Comparison of ENCODE assay signal across 13 mouse cellular contexts in the genomic region with DNA sequence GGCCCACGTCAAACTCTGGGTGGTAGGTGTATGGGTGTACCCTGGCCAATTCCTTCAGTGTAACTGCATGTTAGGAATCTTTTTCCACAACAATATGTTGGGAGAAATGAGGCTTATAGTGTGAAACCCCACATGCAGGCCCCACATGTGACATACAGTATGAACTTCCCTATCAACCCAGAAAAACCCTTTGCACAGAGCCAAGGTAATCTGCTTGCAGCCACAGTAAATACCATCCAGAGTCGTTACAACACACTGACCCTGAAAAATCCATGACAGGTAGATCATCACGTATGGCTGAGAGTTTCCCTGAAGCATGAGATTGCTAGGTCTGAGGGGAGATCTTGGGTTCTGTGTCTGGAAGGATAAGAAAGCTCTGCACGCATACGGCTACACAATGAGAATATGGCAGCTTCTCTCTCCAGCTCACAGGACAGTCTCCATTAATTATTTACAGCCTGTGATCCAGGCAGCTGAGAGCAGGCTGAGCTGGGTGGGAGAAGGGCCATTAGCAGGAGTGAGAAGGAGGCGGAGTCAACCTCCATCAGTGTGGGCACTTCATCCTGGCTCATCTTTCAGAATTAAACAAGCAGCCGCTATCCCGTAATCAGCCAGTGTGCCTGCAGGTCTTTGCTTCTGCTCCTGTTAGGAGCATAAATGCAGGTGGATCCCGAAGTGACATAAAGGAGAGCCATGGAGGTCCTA. TPM values are rescaled to one million over a fixed set of nuclear protein-coding genes. Genes with fewer than 3 reads are reported as not detected.
DNase-seq lines count a peak whose midpoint lies in the region; ATAC-seq and TF ChIP-seq lines count a peak whose summit lies in the region.
"Had no signal": no experiment of that assay in that cellular context is flagged by ENCODE, and none has a peak within 500 bp of the region (broad histone marks: within the 10 kb centered on the region; RNA-seq: fewer than 3 reads in every experiment).

No protein-coding gene starts in this region.

- TF ChIP-seq EP300 in liver, postnatal 0 days (IDR thresholded peaks at IDR 0.05; ENCODE audit: low read depth), result no peak

- no peak overlapping the region for H3K4me2 ChIP-seq in midbrain, embryonic 11.5 days
- H3K4me2 ChIP-seq in liver, postnatal 0 days (ENCODE audit: low read depth, low read length), result no peak overlapping the region; the same call in 1 of the 2 replicates
- H3K4me2 ChIP-seq: heart, embryonic 15.5 days; lung, embryonic 15.5 days had no signal

- WGBS in midbrain, embryonic 11.5 days, result 60% methylated on average over 9 of the region's 9 CpGs
- WGBS in midbrain, embryonic 10.5 days, result 60% methylated on average over 9 of the region's 9 CpGs
- 64% methylated on average over 9 of the region's 9 CpGs for WGBS in liver, postnatal 0 days (ENCODE audit: insufficient replicate concordance)

- H3K9ac ChIP-seq in midbrain, embryonic 11.5 days (ENCODE audit: low read length), result no peak overlapping the region
- no peak overlapping the region for H3K9ac ChIP-seq in liver, postnatal 0 days (replicated peaks)
- H3K9ac ChIP-seq: heart, embryonic 15.5 days; lung, embryonic 15.5 days had no signal

- no peaks in the 10 kb centered on the region for H3K36me3 ChIP-seq in midbrain, embryonic 11.5 days (ENCODE audit: control insufficient read depth, insufficient read depth, low read length)
- no peaks in the 10 kb centered on the region for H3K36me3 ChIP-seq in midbrain, embryonic 10.5 days
- H3K36me3 ChIP-seq in liver, postnatal 0 days (replicated peaks; ENCODE audit: insufficient read depth, low read length), result no peaks in the 10 kb centered on the region
- H3K36me3 ChIP-seq: heart, embryonic 15.5 days; lung, embryonic 15.5 days had no signal

- TF ChIP-seq CTCF in liver, postnatal 0 days (IDR thresholded peaks at IDR 0.05; ENCODE audit: low read depth), result no peak

- no peaks in the 10 kb centered on the region for H3K4me1 ChIP-seq in midbrain, embryonic 11.5 days (ENCODE audit: control insufficient read depth, insufficient read depth, low read length)
- peaks cover 7% of the 10 kb centered on the region for H3K4me1 ChIP-seq in midbrain, embryonic 10.5 days
- peaks cover 6% of the 10 kb centered on the region; the same call in 1 of the 2 replicates for H3K4me1 ChIP-seq in liver, postnatal 0 days (ENCODE audit: insufficient read depth)
- H3K4me1 ChIP-seq: heart, embryonic 15.5 days had no signal

- H3K4me3 ChIP-seq in midbrain, embryonic 11.5 days (ENCODE audit: low read depth, low read length), result no peak overlapping the region
- no peak overlapping the region for H3K4me3 ChIP-seq in midbrain, embryonic 10.5 days
- H3K4me3 ChIP-seq in liver, postnatal 0 days (ENCODE audit: low read depth, low read length), result no peak overlapping the region
- H3K4me3 ChIP-seq: heart, embryonic 15.5 days; lung, embryonic 15.5 days had no signal

- DNase-seq in cerebellum, postnatal 10 days, result peak; percentile 47 to 62
- no peak for DNase-seq in cerebellum, adult 18-20 months
- DNase-seq in midbrain, embryonic 11.5 days (ENCODE audit: low spot score, missing footprints), result peak; percentile 82
- DNase-seq in midbrain, embryonic 10.5 days (ENCODE audit: low spot score), result no peak
- DNase-seq in liver, postnatal 0 days, result no peak
- no peak for DNase-seq in natural killer cell, adult 2 months (ENCODE audit: low spot score in 2 of 2)
- DNase-seq in cerebellum, postnatal 25 days, result no peak
- DNase-seq in thymus, postnatal 36 days, result no peak
- DNase-seq: cerebellum, adult 9-10 months; layer of hippocampus, postnatal 36 days; spleen, adult 18-20 months had no signal

- H3K27me3 ChIP-seq in midbrain, embryonic 11.5 days (ENCODE audit: control insufficient read depth, insufficient read depth, low read length), result no peaks in the 10 kb centered on the region
- no peaks in the 10 kb centered on the region for H3K27me3 ChIP-seq in midbrain, embryonic 10.5 days (ENCODE audit: low read depth, poor library complexity, severe bottlenecking)
- H3K27me3 ChIP-seq in liver, postnatal 0 days (ENCODE audit: insufficient read depth, low read length), result no peaks in the 10 kb centered on the region
- H3K27me3 ChIP-seq: heart, embryonic 15.5 days; lung, embryonic 15.5 days had no signal

- H3K9me3 ChIP-seq in midbrain, embryonic 11.5 days (ENCODE audit: control insufficient read depth, low read length), result no peaks in the 10 kb centered on the region
- no peaks in the 10 kb centered on the region for H3K9me3 ChIP-seq in midbrain, embryonic 10.5 days (replicated peaks)
- no peaks in the 10 kb centered on the region for H3K9me3 ChIP-seq in liver, postnatal 0 days (ENCODE audit: low read length)
- H3K9me3 ChIP-seq: heart, embryonic 15.5 days; lung, embryonic 15.5 days had no signal

- H3K27ac ChIP-seq in midbrain, embryonic 11.5 days (ENCODE audit: low read depth, low read length), result no peak overlapping the region
- no peak overlapping the region for H3K27ac ChIP-seq in midbrain, embryonic 10.5 days (replicated peaks)
- H3K27ac ChIP-seq in liver, postnatal 0 days (ENCODE audit: low read depth), result no peak overlapping the region
- H3K27ac ChIP-seq: heart, embryonic 15.5 days; lung, embryonic 15.5 days had no signal

- ATAC-seq in midbrain, embryonic 11.5 days (ENCODE audit: low FRiP score), result peak; percentile 48; the same call in 1 of the 2 replicates
- ATAC-seq in liver, postnatal 0 days, result peak; percentile 66

RNA-seq across cellular contexts. Expression of gene Gm10974, which starts 18.6 kb away (rescaled TPM):
- not detected in 2 replicates for polyA plus RNA-seq in midbrain, embryonic 11.5 days (2014; fragmentation: Nextera tagmentation; extraction: Ambion mirVana)
- polyA plus RNA-seq in midbrain, embryonic 10.5 days (2016; fragmentation: Nextera tagmentation; extraction: Ambion mirVana), result not detected in 2 replicates
- polyA plus RNA-seq in liver, postnatal 0 days (2015; fragmentation: Nextera tagmentation; extraction: Ambion mirVana), result not detected in 2 replicates
- polyA plus RNA-seq: heart, embryonic 15.5 days; lung, embryonic 15.5 days had no signal

RNA-seq across cellular contexts. Expression of gene Lrrk1, which starts 41.0 kb away (rescaled TPM):
- polyA plus RNA-seq in midbrain, embryonic 11.5 days (2014; fragmentation: Nextera tagmentation; extraction: Ambion mirVana), result 2.5 and 2.9 TPM in 2 replicates
- polyA plus RNA-seq in midbrain, embryonic 10.5 days (2016; fragmentation: Nextera tagmentation; extraction: Ambion mirVana), result 4.6 and 6.0 TPM in 2 replicates
- polyA plus RNA-seq in liver, postnatal 0 days (2015; fragmentation: Nextera tagmentation; extraction: Ambion mirVana), result 2.6 and 3.0 TPM in 2 replicates

Comparison
In these comparisons a context has a peak if more than half of its experiments do, and no peak if none do; other contexts are left out.
1. DNase-seq: peak in cerebellum, postnatal 10 days (2 of 2) and midbrain, embryonic 11.5 days (single experiment); none in cerebellum, adult 18-20 months (0 of 2), midbrain, embryonic 10.5 days (single experiment), liver, postnatal 0 days (single experiment), natural killer cell, adult 2 months (0 of 2), cerebellum, postnatal 25 days (0 of 2) and thymus, postnatal 36 days (0 of 2).